Mouse (Mus musculus) bone marrow macrophage, adult 2 months (primary cell): ENCODE data around the gene Rasa2.

Source experiments
- CTCF ChIP-seq: IDR thresholded peaks from 2 replicates; pipeline ENCODE4 v1.5.1; 2012; ENCODE audit warnings: low read depth, mild to moderate bottlenecking, low read length, moderate library complexity
- POLR2A ChIP-seq: IDR thresholded peaks from 2 replicates; pipeline ENCODE4 v1.6.1; 2012; ENCODE audit warnings: mild to moderate bottlenecking, low read depth, low read length, borderline replicate concordance

- TF ChIP-seq CTCF (no peak), POLR2A (no peak)
These were observed 64.9 kb downstream of the Rasa2 start for GRCm38 (mm10) chr9:96566470-96566996.
